Mouse (Mus musculus) brain, embryonic 14.5 days (tissue): ENCODE measurements around the gene Farsb.

Source experiments
- CTCF ChIP-seq: fragments of 200-500 bp; IDR thresholded peaks from 2 replicates; pipeline ENCODE4 v1.5.1; 2012; ENCODE audit warnings: inconsistent platforms, mild to moderate bottlenecking, moderate library complexity, borderline replicate concordance; ENCODE audit not compliant: insufficient read depth, insufficient read length; ENCODE audit errors: extremely low read depth
- POLR2A ChIP-seq: fragments of 200-500 bp; IDR thresholded peaks from 2 replicates; pipeline ENCODE4 v1.6.1; 2012; ENCODE audit warnings: mild to moderate bottlenecking, inconsistent platforms, borderline replicate concordance; ENCODE audit not compliant: poor library complexity, insufficient read depth, insufficient read length, severe bottlenecking; ENCODE audit errors: extremely low read depth

DNA sequence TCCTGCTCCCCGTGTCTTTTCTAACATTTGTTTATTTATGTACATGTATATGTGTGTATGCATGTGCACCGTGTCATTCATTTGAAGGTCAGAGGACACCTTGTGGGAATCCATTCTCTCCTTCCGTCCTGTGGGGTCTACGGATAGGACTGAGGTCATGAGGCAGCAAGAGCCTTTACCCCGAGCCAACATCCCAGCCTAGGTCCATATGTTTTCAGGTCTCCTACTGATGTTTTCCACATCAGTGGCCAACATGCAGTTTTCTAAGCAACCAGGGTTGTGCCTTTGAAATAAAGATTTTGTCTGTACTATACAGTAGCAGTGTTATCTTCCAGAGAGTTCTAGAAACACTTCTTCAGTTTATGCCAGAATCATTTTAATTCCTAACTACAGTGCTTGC, 114.9 kb downstream of the Farsb start:
- TF ChIP-seq CTCF (no peak), POLR2A (no peak)
